Mouse (Mus musculus) T-helper 1 cell (primary cell): ENCODE measurements around the gene 4930469K13Rik.

ENCODE experiments used
- in situ Hi-C: fragments of 300-600 bp; cut with MboI, MseI; formaldehyde crosslinking; loops from one replicate; pipeline ENCODE4 v1.15.1; 2025; ENCODE audit warnings: high pct_unique_total_duplicates

4930469K13Rik gene

GRCm38 (mm10) chr11:34079542-34080464 is 18.6 kb downstream of the 4930469K13Rik start:
- in situ Hi-C loops = loop anchor here (10.0 kb wide), 1 partner anchor 135 kb away; no protein-coding TSS in a partner anchor

GRCm38 (mm10) chr11:34078581-34078980 is 19.8 kb downstream of the 4930469K13Rik start:
- in situ Hi-C loops = loop anchor here (10.0 kb wide), 1 partner anchor 134 kb away; no protein-coding TSS in a partner anchor

- in situ Hi-C loops = loop anchor here (10.0 kb wide), 1 partner anchor 133 kb away; no protein-coding TSS in a partner anchor
Observed at GRCm38 (mm10) chr11:34077870-34078269, 20.5 kb downstream of the 4930469K13Rik start.

DNA sequence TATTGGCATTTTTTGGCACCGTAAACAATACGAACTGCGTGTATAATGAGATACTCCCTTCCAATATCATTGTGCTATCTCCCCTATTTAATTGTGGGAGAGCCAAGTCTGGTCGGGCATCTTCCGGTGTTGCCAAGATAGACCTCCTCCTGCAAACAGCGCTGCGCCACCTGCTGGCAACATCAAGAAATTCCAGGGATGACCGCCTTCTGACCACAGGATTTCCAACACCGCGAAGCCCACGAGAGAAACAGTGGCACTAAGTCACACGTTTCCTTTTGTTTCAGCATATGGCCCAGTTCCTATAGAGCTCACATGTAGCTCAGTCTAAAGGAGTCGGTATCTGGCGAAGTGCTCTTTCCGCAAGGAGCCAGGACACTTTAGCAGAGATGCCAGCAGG is 24.6 kb downstream of the 4930469K13Rik start:
- in situ Hi-C loops = loop anchor here (5.0 to 25.0 kb wide), 3 partner anchors 71 to 911 kb away; partner anchors contain the start of gene Npm1

- in situ Hi-C loops = loop anchor here (5.0 to 25.0 kb wide), 3 partner anchors 70 to 910 kb away; partner anchors contain the start of gene Npm1
Observed at GRCm38 (mm10) chr11:34072309-34072708, 26.0 kb downstream of the 4930469K13Rik start.

GRCm38 (mm10) chr11:34070596-34070995 is 27.8 kb downstream of the 4930469K13Rik start:
- in situ Hi-C loops = loop anchor here (5.0 to 25.0 kb wide), 3 partner anchors 68 to 908 kb away; partner anchors contain the start of gene Npm1

DNA sequence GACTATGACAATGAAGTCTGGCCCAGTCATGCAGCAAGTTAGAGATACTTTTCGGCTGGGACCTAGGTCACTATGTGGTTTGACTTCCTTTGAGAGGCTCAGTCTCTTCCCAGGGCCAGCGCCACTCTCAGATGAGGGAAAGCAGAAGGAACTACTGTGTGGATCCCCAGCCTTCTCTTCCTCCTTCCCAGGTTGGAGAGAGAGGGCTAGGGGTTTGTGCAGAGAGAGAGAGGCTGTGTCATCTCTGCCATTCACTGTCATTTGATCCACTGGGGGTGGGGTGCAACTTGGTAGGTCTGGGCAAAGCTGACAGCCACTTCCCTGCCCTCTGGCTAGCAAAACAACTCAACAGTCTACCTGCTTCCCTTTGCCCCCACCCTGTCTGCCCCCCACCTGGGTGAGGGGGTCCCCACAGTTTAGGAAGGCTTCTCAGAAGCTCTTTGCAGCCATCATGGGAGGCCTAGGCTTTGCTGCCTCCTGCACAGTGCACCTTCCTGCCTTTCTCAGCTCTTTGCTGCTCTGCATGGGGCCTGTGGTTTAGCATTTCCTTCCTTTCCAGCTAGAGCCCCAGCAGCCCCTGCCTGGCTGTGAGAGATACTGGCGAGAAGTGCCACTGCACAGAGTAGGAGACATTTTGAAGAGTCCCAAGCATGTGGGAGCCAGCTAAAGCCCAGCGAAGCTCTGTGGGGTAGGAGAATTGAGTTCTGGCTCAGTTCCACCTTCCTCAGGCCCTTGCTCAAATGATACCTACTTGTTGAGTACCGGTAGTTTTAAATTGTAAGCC is 34.5 kb downstream of the 4930469K13Rik start:
- in situ Hi-C loops = loop anchor here (25.0 kb wide), 1 partner anchor 902 kb away; the partner anchor contains the start of gene Npm1

DNA sequence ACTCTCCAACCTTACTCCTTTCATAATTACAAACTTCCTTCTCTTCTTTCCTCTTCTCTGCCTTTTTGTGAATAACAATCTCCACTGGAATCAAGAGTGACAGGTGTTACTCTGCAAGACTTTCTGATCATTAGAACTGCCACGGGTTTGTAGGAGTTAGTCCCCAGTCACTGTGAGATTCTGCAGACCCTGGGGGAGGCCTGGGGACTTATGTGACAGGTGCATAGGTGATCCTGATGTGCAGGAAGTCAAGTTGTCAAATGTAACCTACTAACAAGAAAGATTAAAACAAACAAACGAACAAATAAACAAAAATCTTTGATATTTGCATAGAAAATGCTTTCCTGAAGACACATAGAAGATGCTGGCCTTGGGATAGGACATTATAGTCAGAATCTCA is 35.1 kb downstream of the 4930469K13Rik start:
- in situ Hi-C loops = loop anchor here (25.0 kb wide), 1 partner anchor 901 kb away; the partner anchor contains the start of gene Npm1

- in situ Hi-C loops = loop anchor here (25.0 kb wide), 1 partner anchor 899 kb away; the partner anchor contains the start of gene Npm1
Observed at GRCm38 (mm10) chr11:34061740-34062139, 36.6 kb downstream of the 4930469K13Rik start.

GRCm38 (mm10) chr11:34058960-34059359 is 39.4 kb downstream of the 4930469K13Rik start:
- in situ Hi-C loops = loop anchor here (25.0 kb wide), 1 partner anchor 897 kb away; the partner anchor contains the start of gene Npm1

- in situ Hi-C loops = loop anchor here (25.0 kb wide), 1 partner anchor 896 kb away; the partner anchor contains the start of gene Npm1
Observed at GRCm38 (mm10) chr11:34058332-34058731, 40.0 kb downstream of the 4930469K13Rik start.

DNA sequence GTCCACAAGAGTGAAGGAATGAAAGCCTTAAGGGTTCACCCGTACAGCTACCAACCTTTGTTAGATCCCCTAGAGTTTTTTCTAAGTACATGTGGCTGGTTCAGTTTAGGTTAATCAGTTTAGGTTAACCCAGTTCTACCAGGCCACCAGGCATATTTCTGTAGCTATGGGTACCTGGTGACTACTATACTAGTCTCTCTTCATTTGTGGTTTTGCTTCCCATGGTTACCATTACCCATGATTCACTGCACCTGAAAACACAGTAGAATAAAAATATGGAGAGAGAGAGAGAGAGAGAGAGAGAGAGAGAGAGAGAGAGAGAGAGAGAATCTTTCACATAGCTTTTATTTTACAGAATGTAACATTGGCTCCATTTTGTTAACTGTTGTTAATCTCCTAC is 41.6 kb downstream of the 4930469K13Rik start:
- in situ Hi-C loops = loop anchor here (25.0 kb wide), 1 partner anchor 894 kb away; the partner anchor contains the start of gene Npm1

DNA sequence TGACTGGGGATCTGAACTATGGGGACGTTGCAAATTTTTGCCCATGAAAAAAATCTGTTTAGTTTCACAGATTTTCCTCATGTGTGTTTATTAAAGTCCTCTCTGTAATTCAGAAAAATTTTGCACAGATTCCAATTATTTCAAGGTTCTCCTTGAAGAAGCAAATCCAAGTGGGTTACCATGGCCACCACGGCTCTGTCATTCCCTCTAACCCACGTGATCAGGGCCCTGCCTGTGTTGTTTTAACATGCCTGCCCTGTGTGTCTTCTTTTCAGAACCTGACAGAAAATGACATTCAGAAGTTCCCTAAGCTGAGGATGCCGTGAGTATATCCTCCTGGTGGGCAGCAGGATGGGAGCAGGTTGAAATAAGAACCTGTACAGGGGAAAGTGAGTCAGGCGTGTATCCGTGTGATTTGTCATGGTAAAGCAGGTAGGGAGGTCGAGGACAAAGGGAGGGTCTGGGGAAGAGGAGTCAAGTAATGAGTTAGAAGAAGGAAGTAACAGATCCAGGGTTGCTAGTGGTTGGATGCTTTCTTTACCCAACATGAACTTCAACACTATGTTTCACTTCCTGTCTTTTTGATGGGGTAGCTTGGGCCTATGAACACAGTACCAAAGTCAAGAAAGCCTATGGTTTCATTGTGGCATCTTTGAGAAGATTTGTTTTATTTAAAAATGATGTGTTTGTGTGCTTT is 44.2 kb downstream of the 4930469K13Rik start:
- in situ Hi-C loops = loop anchor here (25.0 kb wide), 1 partner anchor 892 kb away; the partner anchor contains the start of gene Npm1

GRCm38 (mm10) chr11:34053031-34053818 is 45.1 kb downstream of the 4930469K13Rik start:
- in situ Hi-C loops = loop anchor here (25.0 kb wide), 1 partner anchor 891 kb away; the partner anchor contains the start of gene Npm1

GRCm38 (mm10) chr11:34050643-34051042 is 47.7 kb downstream of the 4930469K13Rik start:
- in situ Hi-C loops = loop anchor here (25.0 kb wide), 1 partner anchor 888 kb away; the partner anchor contains the start of gene Npm1

- in situ Hi-C loops = loop anchor here (25.0 kb wide), 1 partner anchor 888 kb away; the partner anchor contains the start of gene Npm1
Observed at GRCm38 (mm10) chr11:34050063-34050462, 48.3 kb downstream of the 4930469K13Rik start.

DNA sequence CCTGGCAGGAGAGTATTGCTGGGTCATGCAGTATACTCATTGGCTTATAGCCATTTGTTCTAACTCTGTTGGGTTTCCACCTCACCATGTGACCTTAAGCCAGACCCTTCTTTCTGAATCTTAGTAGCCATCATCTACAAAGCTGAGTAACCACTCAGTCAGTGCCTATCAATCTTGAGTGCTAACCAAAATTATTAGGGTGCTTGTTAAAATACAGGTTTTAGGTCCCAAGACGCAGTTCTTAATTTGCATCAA is 49.3 kb downstream of the 4930469K13Rik start:
- in situ Hi-C loops = loop anchor here (5.0 to 25.0 kb wide), 3 partner anchors 42 to 1934 kb away; partner anchors contain the start of genes Efcab9 and Stk10

DNA sequence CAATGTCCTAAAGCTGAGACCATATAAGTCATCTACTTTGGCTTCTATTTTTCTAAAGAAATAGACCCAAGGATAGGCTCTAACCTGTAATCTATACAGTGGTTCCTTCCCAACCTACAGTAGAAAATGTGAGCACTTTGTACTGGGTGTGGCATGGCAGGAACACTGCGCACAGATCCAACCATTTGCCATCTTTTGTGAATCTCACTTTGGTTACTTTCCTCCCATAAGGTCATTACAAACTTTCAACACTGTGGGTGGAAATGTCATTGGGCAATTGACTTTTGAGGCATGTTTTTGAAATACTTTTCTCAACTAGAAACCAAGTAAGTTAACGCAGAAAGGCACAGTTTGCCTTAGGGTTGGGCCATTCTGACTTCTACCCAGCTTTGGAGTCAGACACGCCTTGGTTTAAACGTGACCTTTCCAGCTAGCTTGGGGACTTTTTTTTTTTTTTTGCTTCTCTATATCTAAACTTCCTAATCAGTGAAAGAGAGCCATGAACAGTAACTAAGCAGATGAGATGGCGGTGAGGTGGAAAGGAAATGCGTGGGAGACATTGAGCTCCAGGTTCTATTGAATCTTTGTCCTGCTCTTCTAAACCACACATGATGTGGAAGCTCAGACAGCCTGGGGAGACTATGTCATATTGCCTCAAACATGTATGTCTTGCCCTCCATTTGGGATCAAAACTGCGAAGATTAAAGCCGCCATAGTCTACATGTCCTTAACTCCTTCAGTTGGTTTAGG is 49.8 kb downstream of the 4930469K13Rik start:
- in situ Hi-C loops = loop anchor here (5.0 to 25.0 kb wide), 3 partner anchors 41 to 1934 kb away; partner anchors contain the start of genes Efcab9 and Stk10

DNA sequence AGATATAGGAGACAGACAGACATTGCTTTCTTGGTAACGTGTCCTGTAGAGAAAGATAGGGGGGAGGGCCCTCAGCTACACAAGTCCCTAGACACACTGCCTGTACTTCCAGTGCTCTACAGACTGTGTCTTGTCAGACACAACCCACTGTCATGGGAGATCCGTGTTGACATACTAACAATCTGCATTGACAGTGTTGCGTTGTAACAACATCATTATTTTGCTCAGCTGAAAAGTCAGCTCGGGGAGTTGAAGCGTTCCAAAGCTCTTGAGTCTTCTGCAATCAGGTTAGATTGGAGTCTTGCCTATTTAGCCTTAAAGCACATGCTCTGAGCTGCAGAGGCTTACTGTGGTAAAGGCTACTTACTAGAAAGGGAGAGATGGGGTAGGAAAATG is 50.8 kb downstream of the 4930469K13Rik start:
- in situ Hi-C loops = loop anchor here (5.0 to 25.0 kb wide), 3 partner anchors 40 to 1933 kb away; partner anchors contain the start of genes Efcab9 and Stk10
